18 mouse cellular contexts compared by ENCODE assay signal in genomic region chr11:47765859-47766258, GRCm38 (mm10).
DNase-seq lines count a peak whose midpoint lies in the region.
"Had no signal": no experiment of that assay in that cellular context is flagged by ENCODE, and none has a peak within 500 bp of the region (broad histone marks: within the 10 kb centered on the region; RNA-seq: fewer than 3 reads in every experiment).

No protein-coding gene starts in this region.

- DNase-seq in embryo, embryonic 11 days, result peak; percentile 7
- no peak for DNase-seq in embryo, embryonic 9.5 days (ENCODE audit: extremely low spot score)
- peak; percentile 5 to 55 for DNase-seq in layer of hippocampus, adult 18-20 months (ENCODE audit: low spot score in 2 of 2)
- DNase-seq in layer of hippocampus, postnatal 25 days (ENCODE audit: extremely low spot score in 1 of 2, low spot score in 1 of 2), result no peak
- peak; percentile 24 for DNase-seq in brain, embryonic 18.5 days (ENCODE audit: low read depth, low spot score)
- peak; percentile 19 for DNase-seq in mesoderm, embryonic 11.5 days (ENCODE audit: low read depth, low spot score)
- no peak for DNase-seq in frontal cortex, postnatal 25 days (ENCODE audit: low spot score in 2 of 2)
- no peak for DNase-seq in urinary bladder, postnatal 4 days (ENCODE audit: low spot score in 2 of 2)
- DNase-seq: adrenal gland, postnatal 14 days; cerebellum, adult 2 months; heart, adult 11 months; heart, postnatal 14 days; kidney, adult 9 months; kidney, postnatal 36 days; lung, embryonic 14.5 days; lung, postnatal 36 days; right cerebral cortex, postnatal 25 days; thymus, postnatal 36 days had no signal

Comparison
In these comparisons a context has a peak if more than half of its experiments do, and no peak if none do; other contexts are left out.
1. DNase-seq: peak in embryo, embryonic 11 days (single experiment), layer of hippocampus, adult 18-20 months (2 of 2), brain, embryonic 18.5 days (single experiment) and mesoderm, embryonic 11.5 days (single experiment); none in embryo, embryonic 9.5 days (single experiment), layer of hippocampus, postnatal 25 days (0 of 2), frontal cortex, postnatal 25 days (0 of 2) and urinary bladder, postnatal 4 days (0 of 2).